Mouse (Mus musculus): ENCODE measurements around the gene Rnft1. TPM values are rescaled to one million over a fixed set of nuclear protein-coding genes. Genes with fewer than 3 reads are reported as not detected.

The Rnft1 gene
- polyA plus RNA-seq, 1 experiment from 2014 or later, result 61.3 TPM

- no peak overlapping the region for H3K27ac ChIP-seq
- 24% methylated on average over 3 of the region's 3 CpGs for WGBS
- H3K9ac ChIP-seq, result no peak overlapping the region
- no peaks in the 10 kb centered on the region for H3K27me3 ChIP-seq (replicated peaks)
- 0 out of 2 replicates have a peak, but pooled peaks cover 8% of the 10 kb centered on the region for H3K4me1 ChIP-seq (replicated peaks)
- no peaks in the 10 kb centered on the region for H3K9me3 ChIP-seq
- no peak overlapping the region for H3K4me3 ChIP-seq (replicated peaks)
- peak; percentile 83 for ATAC-seq
- H3K36me3 ChIP-seq, result no peaks in the 10 kb centered on the region
- H3K4me2 ChIP-seq (replicated peaks), result peak overlapping the region; percentile 59
These were observed 10.9 kb upstream of the Rnft1 start for GRCm38 (mm10) chr11:86473576-86473975.

DNA sequence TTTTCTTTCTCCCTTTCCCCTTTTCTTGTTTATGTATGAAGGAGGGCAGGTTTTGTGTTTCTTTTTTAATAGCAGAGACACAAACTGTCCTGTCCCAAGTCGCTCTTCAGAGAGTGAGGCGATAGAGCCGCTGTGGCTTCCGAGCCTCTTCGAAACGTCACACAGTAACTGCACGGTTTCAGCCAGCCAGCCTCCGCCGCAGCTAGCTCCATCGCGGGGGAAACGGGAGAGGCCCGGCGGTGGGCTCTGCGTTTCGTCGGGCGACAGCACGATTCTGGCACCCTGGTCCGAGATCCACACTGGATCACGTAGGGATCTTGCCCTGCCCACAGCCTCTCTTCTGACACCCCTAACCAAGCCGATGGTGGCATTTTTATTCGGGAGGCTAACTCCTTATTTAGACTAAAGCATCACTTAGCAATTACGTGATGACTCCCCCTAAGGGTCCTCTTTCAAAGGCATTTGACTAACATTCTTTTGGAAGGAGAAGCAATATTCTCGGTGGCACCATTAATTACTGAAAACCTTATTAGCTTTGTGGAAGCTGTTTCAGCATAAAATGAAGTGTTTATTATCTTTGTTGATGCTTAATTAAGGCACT is 553 bp downstream of the Rnft1 start:
- ATAC-seq, result peak; percentile 66
- peak overlapping the region; percentile 68 for H3K4me3 ChIP-seq (replicated peaks)
- H3K4me1 ChIP-seq (replicated peaks), result peaks cover 8% of the 10 kb centered on the region; the same call in 1 of the 2 replicates
- 0 out of 2 replicates have a peak, but pooled peaks cover under 1% of the 10 kb centered on the region for H3K36me3 ChIP-seq
- WGBS, result under 1% methylated on average over 25 of the region's 25 CpGs
- peak overlapping the region; percentile 93 for H3K27ac ChIP-seq
- H3K27me3 ChIP-seq (replicated peaks), result no peaks in the 10 kb centered on the region
- H3K9ac ChIP-seq, result peak overlapping the region; percentile 76
- peak overlapping the region; percentile 83 for H3K4me2 ChIP-seq (replicated peaks)
- H3K9me3 ChIP-seq, result no peaks in the 10 kb centered on the region

- H3K36me3 ChIP-seq, result peaks cover 7% of the 10 kb centered on the region; the same call in 1 of the 2 replicates
- no peaks in the 10 kb centered on the region for H3K9me3 ChIP-seq
- H3K27me3 ChIP-seq (replicated peaks), result no peaks in the 10 kb centered on the region
- peaks cover 4% of the 10 kb centered on the region; the same call in 1 of the 2 replicates for H3K4me1 ChIP-seq (replicated peaks)
- H3K4me2 ChIP-seq (replicated peaks), result no peak overlapping the region
- no peak overlapping the region for H3K4me3 ChIP-seq (replicated peaks)
- H3K27ac ChIP-seq, result no peak overlapping the region
- no peak for ATAC-seq
- no peak overlapping the region for H3K9ac ChIP-seq
- WGBS, result 96% methylated on average over 1 of the region's 1 CpGs
These were observed 6.3 kb downstream of the Rnft1 start for GRCm38 (mm10) chr11:86490782-86491181.

DNA sequence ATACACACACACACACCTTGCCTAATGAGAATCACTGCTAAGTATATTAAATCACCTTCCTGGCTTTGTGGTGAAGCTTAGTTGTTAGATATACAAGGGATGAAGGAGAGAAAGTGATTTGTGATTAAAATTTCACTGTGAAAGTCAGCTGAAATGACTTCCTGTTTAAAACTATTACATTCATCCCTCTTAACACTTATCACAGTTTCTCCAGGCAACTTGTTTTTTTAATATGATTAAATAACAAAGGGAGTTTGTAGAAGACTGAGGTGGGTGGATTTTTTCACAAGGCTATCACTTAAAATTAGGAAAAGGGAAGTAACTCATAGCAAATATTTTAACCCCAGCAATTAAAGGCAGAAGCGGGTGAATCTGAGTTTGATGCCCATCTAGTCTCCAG is 12.9 kb downstream of the Rnft1 start:
- Histone ChIP-seq H3K4me2 (replicated peaks) (no peak overlapping the region), H3K4me1 (replicated peaks) (no peaks in the 10 kb centered on the region), H3K9me3 (no peaks in the 10 kb centered on the region), H3K9ac (no peak overlapping the region), H3K4me3 (replicated peaks) (no peak overlapping the region), H3K27me3 (replicated peaks) (no peaks in the 10 kb centered on the region), H3K27ac (no peak overlapping the region), H3K36me3 (peaks cover 10% of the 10 kb centered on the region; the same call in 1 of the 2 replicates)
- ATAC-seq, result no peak
- WGBS, result 90% methylated on average over 1 of the region's 1 CpGs

GRCm38 (mm10) chr11:86497908-86498307 is 13.5 kb downstream of the Rnft1 start:
- 81% methylated on average over 3 of the region's 3 CpGs for WGBS

GRCm38 (mm10) chr11:86500795-86501194 is 16.3 kb downstream of the Rnft1 start:
- Histone ChIP-seq H3K4me2 (replicated peaks) (no peak overlapping the region), H3K4me1 (replicated peaks) (no peaks in the 10 kb centered on the region), H3K27ac (no peak overlapping the region), H3K36me3 (peaks cover 11% of the 10 kb centered on the region; the same call in 1 of the 2 replicates), H3K27me3 (replicated peaks) (no peaks in the 10 kb centered on the region), H3K9ac (no peak overlapping the region), H3K9me3 (no peaks in the 10 kb centered on the region), H3K4me3 (replicated peaks) (no peak overlapping the region)
- WGBS, result 89% methylated on average over 1 of the region's 1 CpGs
- no peak for ATAC-seq

More at GRCm38 (mm10) chr11:86497908-86498307, 13.5 kb downstream of the Rnft1 start:
- no peak for ATAC-seq
- Histone ChIP-seq H3K4me3 (replicated peaks) (no peak overlapping the region), H3K4me1 (replicated peaks) (no peaks in the 10 kb centered on the region), H3K27ac (no peak overlapping the region), H3K9ac (no peak overlapping the region), H3K27me3 (replicated peaks) (no peaks in the 10 kb centered on the region), H3K9me3 (no peaks in the 10 kb centered on the region), H3K4me2 (replicated peaks) (no peak overlapping the region), H3K36me3 (peaks cover 10% of the 10 kb centered on the region; the same call in 1 of the 2 replicates)

DNA sequence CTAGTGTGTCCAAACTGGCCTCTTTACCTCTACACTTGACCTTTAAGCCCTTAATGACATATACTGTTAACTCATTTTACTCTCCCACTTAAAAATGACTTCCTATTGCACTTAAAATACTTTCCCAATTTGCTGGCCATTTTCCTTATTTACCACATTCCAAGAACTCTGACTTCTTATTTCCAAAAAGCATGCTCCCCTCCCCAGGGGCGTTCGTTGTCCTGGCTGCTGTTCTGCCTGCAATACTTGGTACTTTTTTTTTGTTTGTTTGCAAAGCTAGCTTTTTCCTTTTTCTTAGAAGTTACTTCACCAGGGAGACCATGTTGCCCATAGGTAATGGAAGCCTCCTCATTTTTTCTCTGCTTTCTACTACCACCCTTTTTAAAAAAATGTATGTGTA is 18.7 kb downstream of the Rnft1 start:
- no peak overlapping the region for H3K9ac ChIP-seq
- no peak overlapping the region for H3K4me3 ChIP-seq (replicated peaks)
- ATAC-seq, result no peak
- WGBS, result 95% methylated on average over 2 of the region's 2 CpGs
- H3K4me1 ChIP-seq (replicated peaks), result no peaks in the 10 kb centered on the region
- peaks cover 10% of the 10 kb centered on the region; the same call in 1 of the 2 replicates for H3K36me3 ChIP-seq
- H3K27ac ChIP-seq, result no peak overlapping the region
- H3K9me3 ChIP-seq, result no peaks in the 10 kb centered on the region
- H3K27me3 ChIP-seq (replicated peaks), result no peaks in the 10 kb centered on the region
- no peak overlapping the region for H3K4me2 ChIP-seq (replicated peaks)

DNA sequence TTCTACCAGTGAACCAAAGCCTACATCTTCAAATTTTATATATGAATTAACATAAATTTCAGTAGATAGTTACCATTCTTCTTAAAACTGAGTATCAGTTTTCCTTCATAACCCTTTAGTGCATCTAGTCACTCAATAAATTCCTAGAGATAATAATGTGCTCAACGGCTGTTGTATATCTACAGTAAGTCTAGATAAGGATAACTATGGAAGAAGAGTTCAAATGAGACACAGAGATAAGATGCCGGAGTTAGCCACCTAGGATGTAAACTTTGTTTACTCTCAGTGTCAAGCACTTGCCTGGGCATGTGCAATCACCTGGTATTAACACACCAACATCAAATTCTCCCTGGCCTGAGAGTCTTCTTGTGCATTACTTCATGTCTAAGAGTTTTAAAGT is 22.9 kb downstream of the Rnft1 start:
- Histone ChIP-seq H3K27me3 (replicated peaks) (no peaks in the 10 kb centered on the region), H3K4me1 (replicated peaks) (no peaks in the 10 kb centered on the region), H3K27ac (no peak overlapping the region), H3K4me3 (replicated peaks) (no peak overlapping the region), H3K9me3 (no peaks in the 10 kb centered on the region), H3K4me2 (replicated peaks) (no peak overlapping the region), H3K9ac (no peak overlapping the region), H3K36me3 (peaks cover 16% of the 10 kb centered on the region)
- ATAC-seq, result no peak
- WGBS, result 63% methylated on average over 2 of the region's 2 CpGs

- no peaks in the 10 kb centered on the region for H3K4me1 ChIP-seq (replicated peaks)
- peaks cover 16% of the 10 kb centered on the region for H3K36me3 ChIP-seq
- H3K9ac ChIP-seq, result no peak overlapping the region
- H3K9me3 ChIP-seq, result no peaks in the 10 kb centered on the region
- ATAC-seq, result no peak
- H3K27ac ChIP-seq, result no peak overlapping the region
- no peak overlapping the region for H3K4me3 ChIP-seq (replicated peaks)
- no peak overlapping the region for H3K4me2 ChIP-seq (replicated peaks)
- WGBS, result 90% methylated on average over 2 of the region's 2 CpGs
- H3K27me3 ChIP-seq (replicated peaks), result no peaks in the 10 kb centered on the region
These were observed 23.5 kb downstream of the Rnft1 start for GRCm38 (mm10) chr11:86507991-86508390.

GRCm38 (mm10) chr11:86516620-86517019 is 32.2 kb downstream of the Rnft1 start:
- no peak overlapping the region for H3K9ac ChIP-seq
- H3K36me3 ChIP-seq, result peaks cover 24% of the 10 kb centered on the region
- WGBS, result 88% methylated on average over 3 of the region's 3 CpGs
- no peak overlapping the region for H3K4me2 ChIP-seq (replicated peaks)
- no peaks in the 10 kb centered on the region for H3K4me1 ChIP-seq (replicated peaks)
- H3K9me3 ChIP-seq, result no peaks in the 10 kb centered on the region
- H3K4me3 ChIP-seq (replicated peaks), result no peak overlapping the region
- H3K27ac ChIP-seq, result no peak overlapping the region
- ATAC-seq, result no peak
- no peaks in the 10 kb centered on the region for H3K27me3 ChIP-seq (replicated peaks)

DNA sequence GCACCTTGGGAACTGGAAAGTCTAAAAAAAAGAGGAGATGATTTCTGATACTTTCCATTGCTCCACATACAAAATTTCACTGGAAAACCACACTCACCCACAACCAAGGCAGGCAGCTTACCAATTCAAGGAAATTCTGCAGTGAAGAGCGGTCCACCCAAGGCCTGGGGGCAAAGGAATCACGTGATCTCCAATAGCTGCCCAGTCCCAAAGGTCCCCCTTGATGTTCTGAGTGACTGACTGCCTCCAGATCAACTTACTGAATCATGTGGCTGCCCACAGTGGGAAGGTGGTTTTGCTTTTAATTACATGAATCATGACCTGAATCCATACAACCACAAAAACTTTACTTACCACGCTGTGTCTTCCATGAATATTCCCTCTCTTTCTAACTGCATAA is 32.8 kb downstream of the Rnft1 start:
- no peak overlapping the region for H3K4me3 ChIP-seq (replicated peaks)
- H3K9ac ChIP-seq, result no peak overlapping the region
- H3K4me2 ChIP-seq (replicated peaks), result no peak overlapping the region
- no peaks in the 10 kb centered on the region for H3K4me1 ChIP-seq (replicated peaks)
- H3K36me3 ChIP-seq, result peaks cover 25% of the 10 kb centered on the region
- no peaks in the 10 kb centered on the region for H3K9me3 ChIP-seq
- 94% methylated on average over 3 of the region's 3 CpGs for WGBS
- ATAC-seq, result no peak
- no peaks in the 10 kb centered on the region for H3K27me3 ChIP-seq (replicated peaks)
- no peak overlapping the region for H3K27ac ChIP-seq

GRCm38 (mm10) chr11:86519751-86520150 is 35.3 kb downstream of the Rnft1 start:
- no peak overlapping the region for H3K27ac ChIP-seq
- peaks cover 40% of the 10 kb centered on the region for H3K36me3 ChIP-seq
- H3K9me3 ChIP-seq, result no peaks in the 10 kb centered on the region
- H3K4me2 ChIP-seq (replicated peaks), result no peak overlapping the region
- H3K9ac ChIP-seq, result no peak overlapping the region
- H3K4me1 ChIP-seq (replicated peaks), result no peaks in the 10 kb centered on the region
- H3K27me3 ChIP-seq (replicated peaks), result no peaks in the 10 kb centered on the region
- ATAC-seq, result no peak
- no peak overlapping the region for H3K4me3 ChIP-seq (replicated peaks)
- WGBS, result 87% methylated on average over 7 of the region's 7 CpGs

GRCm38 (mm10) chr11:86527528-86527927 is 43.1 kb downstream of the Rnft1 start:
- 91% methylated on average over 4 of the region's 4 CpGs for WGBS
- Histone ChIP-seq H3K4me2 (replicated peaks) (no peak overlapping the region), H3K36me3 (peaks cover 21% of the 10 kb centered on the region), H3K9me3 (no peaks in the 10 kb centered on the region), H3K27me3 (replicated peaks) (no peaks in the 10 kb centered on the region), H3K9ac (no peak overlapping the region), H3K27ac (no peak overlapping the region), H3K4me1 (replicated peaks) (no peaks in the 10 kb centered on the region), H3K4me3 (replicated peaks) (no peak overlapping the region)
- ATAC-seq, result no peak

Measured in intestine, embryonic 15.5 days (tissue).